Mouse (Mus musculus) cerebellum, adult 2 months (tissue): ENCODE measurements around the gene Gm44511. TPM values are rescaled to one million over a fixed set of nuclear protein-coding genes. Genes with fewer than 3 reads are reported as not detected.
A peak's percentile ranks its signal among the peaks of the same experiment; 100 is the strongest.
"Not testable (repeated sequence)": the region's sequence is repeated elsewhere in the genome, so short reads cannot be mapped to it uniquely, and the experiment has no call there.

ENCODE experiments used
- DNase-seq, 2 experiments: peaks; one replicate each; pipeline ENCODE4 v3.0.0; 2021
- H3K27ac ChIP-seq: fragments of 200-500 bp; 2 replicates; pipeline ENCODE4 v1.5.1; 2012; ENCODE audit warnings: low read length, control low read depth, inconsistent platforms; ENCODE audit not compliant: insufficient read depth
- H3K27me3 ChIP-seq: fragments of 200-500 bp; 2 replicates; pipeline ENCODE4 v1.6.1; 2012; ENCODE audit warnings: inconsistent platforms, mild to moderate bottlenecking, low read length, moderate library complexity; ENCODE audit not compliant: control insufficient read depth, insufficient read depth
- H3K4me1 ChIP-seq: fragments of 200-500 bp; 2 replicates; pipeline ENCODE4 v1.6.1; 2011; ENCODE audit warnings: low read length; ENCODE audit not compliant: control insufficient read depth, insufficient read depth
- H3K4me3 ChIP-seq: fragments of 200-500 bp; replicated peaks from 2 replicates; pipeline ENCODE3; 2011; ENCODE audit warnings: mild to moderate bottlenecking, low read depth, low read length, control low read depth; ENCODE audit not compliant: insufficient read depth
- CTCF ChIP-seq: fragments of 200-500 bp; IDR thresholded peaks from 2 replicates; pipeline ENCODE4 v1.5.1; 2011; ENCODE audit warnings: low read depth, mild to moderate bottlenecking, control low read depth, low read length, moderate library complexity, borderline replicate concordance; ENCODE audit not compliant: insufficient read depth
- POLR2A ChIP-seq: fragments of 200-500 bp; IDR thresholded peaks from 2 replicates; pipeline ENCODE4 v1.6.1; 2011; ENCODE audit warnings: low read length, control low read depth, borderline replicate concordance; ENCODE audit not compliant: insufficient read depth
- WGBS: fragments of 180-500 bp; shearing (Covaris S2); methylation state at CpG from one replicate; pipeline ENCODE4 v1.1.7; 2018; 5-methylcytosine and 5-hydroxymethylcytosine counted together
- polyA plus RNA-seq: library from polyadenylated mRNA; depleted of rRNA; stranded (reverse); fragments of >200 nt; gene quantifications from 2 replicates; pipeline ENCODE4 v1.2.3, GENCODE M21; 2012; rRNA removed

The Gm44511 gene
- polyA plus RNA-seq, 1 experiment, result not detected

DNA sequence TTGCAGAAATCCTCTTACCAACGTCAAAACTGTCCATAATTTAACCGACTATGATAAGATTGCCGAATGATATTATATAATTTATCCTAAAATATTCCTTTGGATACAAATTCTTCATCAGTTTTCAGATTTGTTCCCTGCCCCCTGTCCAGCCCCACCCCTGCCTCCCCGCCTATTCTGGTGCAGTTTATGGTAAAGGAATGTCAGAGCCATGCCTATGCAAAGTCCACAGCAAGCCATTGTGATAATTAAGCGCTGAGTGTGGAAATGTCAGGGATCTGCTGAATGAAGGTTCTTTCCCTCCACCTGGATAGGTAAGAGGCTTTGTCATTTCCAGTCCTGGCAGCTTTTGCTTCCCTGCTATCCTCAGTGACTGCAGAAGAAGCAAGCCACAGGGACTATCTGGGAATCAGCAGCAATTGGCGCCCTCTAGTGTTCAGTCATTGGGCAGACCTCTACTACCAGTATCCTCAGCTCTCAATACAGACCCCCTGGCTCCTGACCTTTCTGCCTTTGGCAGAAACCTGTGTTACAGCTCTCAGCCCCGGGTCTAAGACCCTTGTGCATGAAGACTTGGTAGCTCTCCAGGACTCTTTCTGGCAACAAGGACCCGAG is 72.4 kb downstream of the Gm44511 start:
- not testable (repeated sequence) for H3K4me3 ChIP-seq, H3K4me1 ChIP-seq, H3K27me3 ChIP-seq
- DNase-seq, result peak; percentile 84 to 88
- TF ChIP-seq CTCF, result peak; percentile 63
- peak overlapping the region; percentile 26; the same call in 1 of the 2 replicates for H3K27ac ChIP-seq
- WGBS, result 35% methylated on average over 8 of the region's 8 CpGs

DNA sequence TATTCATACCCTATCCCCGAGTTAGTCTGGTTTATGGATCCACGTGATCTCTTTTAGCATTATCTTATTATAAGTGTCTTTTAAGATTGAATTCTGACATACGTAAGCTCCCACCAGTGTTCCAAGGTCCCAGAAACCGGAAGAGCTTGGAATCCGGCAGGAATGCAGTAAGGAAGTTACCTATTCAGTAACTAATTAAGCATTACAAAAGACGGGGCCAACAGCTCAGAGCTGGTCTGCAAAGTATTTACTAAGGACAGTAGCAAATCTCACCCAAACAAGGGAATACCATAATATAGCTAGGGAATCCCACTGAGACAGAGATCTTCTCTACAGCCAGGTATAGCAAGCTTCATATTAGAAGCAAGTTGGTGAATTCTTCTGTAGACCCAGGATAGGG is 79.1 kb downstream of the Gm44511 start:
- not testable (repeated sequence) for H3K4me1 ChIP-seq, H3K4me3 ChIP-seq, H3K27ac ChIP-seq, DNase-seq, H3K27me3 ChIP-seq
- 71% methylated on average over 6 of the region's 6 CpGs for WGBS

DNA sequence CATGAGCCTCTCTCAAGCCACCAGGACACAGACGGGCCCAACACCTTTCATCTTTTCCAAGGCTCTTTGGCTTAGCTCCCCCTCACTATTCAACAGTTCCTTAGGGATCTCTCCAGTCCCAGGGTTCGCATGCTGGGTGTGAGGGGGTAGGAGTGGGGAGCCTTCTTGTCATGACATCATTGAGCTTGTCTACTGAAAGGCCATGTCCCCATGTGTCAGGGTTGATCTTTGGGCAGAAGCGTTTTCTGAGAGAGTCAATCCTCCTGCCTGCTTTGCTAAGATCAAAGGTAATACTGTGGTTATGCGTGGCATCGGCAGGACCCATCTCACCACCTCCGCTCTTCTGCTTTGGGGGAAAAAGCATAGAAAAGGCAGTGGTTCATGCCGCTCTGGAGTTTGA is 88.7 kb downstream of the Gm44511 start:
- TF ChIP-seq CTCF (no peak), POLR2A (no peak)
- no peak overlapping the region for H3K4me3 ChIP-seq
- H3K4me1 ChIP-seq, result no peaks in the 10 kb centered on the region
- no peak for DNase-seq
- H3K27me3 ChIP-seq, result no peaks in the 10 kb centered on the region
- WGBS, result 87% methylated on average over 7 of the region's 7 CpGs
- no peak overlapping the region for H3K27ac ChIP-seq

DNA sequence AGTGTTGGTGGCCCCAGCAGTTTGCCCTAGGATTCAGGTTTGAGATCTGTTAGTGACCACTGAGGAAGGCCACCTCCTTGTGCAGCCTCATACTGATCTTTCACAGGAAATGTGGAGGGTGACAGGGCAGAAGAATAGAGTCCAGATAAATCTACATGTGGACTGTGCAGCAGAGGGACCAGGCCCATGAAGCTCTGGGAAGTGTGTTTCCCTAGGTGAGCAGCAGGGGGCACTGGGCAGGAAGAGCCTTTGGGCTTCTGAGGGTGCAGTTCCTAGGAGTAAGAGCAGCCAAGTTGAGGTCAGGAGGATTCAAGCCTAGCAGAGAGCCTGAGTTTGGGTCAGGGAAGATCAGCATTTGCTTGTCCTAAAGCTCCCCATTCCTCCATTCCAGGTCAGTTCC is 90.0 kb downstream of the Gm44511 start:
- TF ChIP-seq CTCF (no peak; the same call in 1 of the 2 replicates), POLR2A (no peak)
- no peaks in the 10 kb centered on the region for H3K4me1 ChIP-seq
- no peaks in the 10 kb centered on the region for H3K27me3 ChIP-seq
- peak in 1 of 2 experiments; percentile 19 for DNase-seq
- no peak overlapping the region for H3K27ac ChIP-seq
- H3K4me3 ChIP-seq, result no peak overlapping the region

DNA sequence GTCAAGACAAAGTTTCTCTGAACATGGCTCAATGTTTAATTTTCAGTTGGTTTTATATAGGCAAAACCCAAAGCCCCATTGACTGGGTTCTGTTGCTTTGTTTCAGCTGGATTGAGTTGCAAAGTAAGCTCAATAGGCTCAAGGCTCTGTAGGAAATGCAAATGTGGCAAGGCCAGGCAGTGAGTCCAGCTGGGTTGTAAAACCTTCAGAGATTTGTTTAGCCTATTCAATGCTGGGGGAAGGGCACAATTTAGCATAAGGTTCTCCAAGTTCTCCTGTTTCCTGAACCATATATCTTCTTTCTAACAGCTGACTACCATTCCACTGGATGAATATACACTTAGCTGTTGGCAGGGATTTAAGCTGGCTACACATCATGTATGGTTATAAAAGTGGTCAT is 91.2 kb downstream of the Gm44511 start:
- DNase-seq, result no peak
- no peak for TF ChIP-seq CTCF
- TF ChIP-seq POLR2A, result no peak
- Histone ChIP-seq H3K27ac (no peak overlapping the region), H3K27me3 (no peaks in the 10 kb centered on the region), H3K4me3 (no peak overlapping the region), H3K4me1 (no peaks in the 10 kb centered on the region)

DNA sequence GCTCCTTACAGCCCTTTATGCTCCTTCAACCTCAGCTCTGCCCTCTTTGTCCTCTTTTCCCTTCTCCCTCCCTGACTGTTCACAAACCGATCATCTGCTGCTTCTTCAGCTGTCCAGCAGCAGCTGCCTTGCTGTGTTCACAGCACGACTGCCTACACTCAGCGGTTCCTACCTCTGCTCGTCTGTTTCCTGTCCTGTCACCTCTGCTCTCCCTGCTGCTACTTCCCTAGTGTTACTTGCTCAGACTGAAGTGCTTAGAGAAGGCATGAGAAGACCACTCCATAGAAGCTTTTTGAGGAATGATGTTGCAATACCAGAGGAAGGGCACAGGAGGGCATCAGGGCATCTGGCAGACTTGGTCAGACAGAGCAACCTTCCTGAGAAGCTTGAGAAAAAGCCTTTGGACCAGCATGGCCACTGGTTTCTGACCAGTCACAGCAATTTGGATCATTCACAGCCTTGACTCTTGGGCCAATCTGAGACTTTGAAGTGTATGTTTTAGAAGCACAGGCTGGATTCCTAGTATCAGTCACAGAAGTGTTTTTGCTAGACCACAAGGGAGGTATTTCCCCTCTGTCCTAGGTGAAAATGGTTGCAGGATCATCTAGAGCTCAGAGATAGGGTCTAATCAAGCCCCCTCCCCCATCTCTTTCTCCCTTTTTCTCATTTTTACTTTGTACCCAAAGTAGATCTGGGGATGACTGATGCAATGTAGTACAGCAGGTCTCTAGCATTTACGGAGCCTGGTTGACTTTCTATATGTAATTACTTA is 92.0 kb downstream of the Gm44511 start:
- TF ChIP-seq POLR2A (no peak), CTCF (no peak)
- WGBS, result 63% methylated on average over 5 of the region's 5 CpGs
- H3K4me1 ChIP-seq, result no peaks in the 10 kb centered on the region
- H3K4me3 ChIP-seq, result no peak overlapping the region
- no peaks in the 10 kb centered on the region for H3K27me3 ChIP-seq
- no peak overlapping the region for H3K27ac ChIP-seq
- DNase-seq, result no peak

DNA sequence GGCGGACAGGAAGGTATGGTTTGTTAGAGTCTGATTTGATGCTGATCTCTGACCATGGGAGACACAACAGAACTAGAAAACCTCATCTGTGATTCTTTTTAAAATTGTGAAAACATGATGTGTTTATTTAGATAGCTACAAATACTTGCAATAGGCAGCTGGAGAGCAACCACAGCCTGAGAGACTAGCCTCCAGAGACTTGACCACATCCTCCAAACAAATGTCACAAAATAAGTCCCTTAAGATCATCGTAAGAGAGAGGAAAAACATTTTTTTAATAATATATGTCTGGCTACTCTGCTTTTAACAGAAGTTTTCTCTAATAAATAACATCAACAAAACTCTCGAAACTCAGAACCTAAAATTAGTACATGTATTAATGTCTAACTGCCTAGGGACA is 94.1 kb downstream of the Gm44511 start:
- H3K4me3 ChIP-seq, result no peak overlapping the region
- TF ChIP-seq CTCF, result no peak
- TF ChIP-seq POLR2A, result no peak
- 84% methylated on average over 3 of the region's 3 CpGs for WGBS
- DNase-seq, result no peak
- H3K27ac ChIP-seq, result no peak overlapping the region
- H3K4me1 ChIP-seq, result no peaks in the 10 kb centered on the region
- no peaks in the 10 kb centered on the region for H3K27me3 ChIP-seq

Other genes with a start within 250 kb of the Gm44511 start
- 10.4 and 17.3 TPM in 2 replicates for gene A2ml1, start 244.7 kb downstream of the Gm44511 start, polyA plus RNA-seq
- gene Klrb1a, start 202.8 kb downstream of the Gm44511 start, polyA plus RNA-seq, result not detected in 2 replicates
- gene Clec2h, start 163.9 kb downstream of the Gm44511 start, polyA plus RNA-seq, result 0.34 TPM in 1 of 2 replicates, not detected in the other
- gene Klrb1, start 103.3 kb downstream of the Gm44511 start, polyA plus RNA-seq, result not detected in 2 replicates
- gene Klrb1c, start 37.1 kb downstream of the Gm44511 start, polyA plus RNA-seq, result 0.08 TPM in 1 of 2 replicates, not detected in the other
- not detected in 2 replicates for gene Klrb1b, start within 50 bp of the Gm44511 start, polyA plus RNA-seq
- 0.06 TPM in 1 of 2 replicates, not detected in the other for gene Clec2i, start 61.3 kb upstream of the Gm44511 start, polyA plus RNA-seq
- gene BC035044, start 64.8 kb upstream of the Gm44511 start, polyA plus RNA-seq, result 0.30 and 0.79 TPM in 2 replicates
- gene Clec2g, start 108.1 kb upstream of the Gm44511 start, polyA plus RNA-seq, result not detected in 2 replicates
- gene Klrb1f, start 219.6 kb upstream of the Gm44511 start, polyA plus RNA-seq, result not detected in 2 replicates